Mouse (Mus musculus): ENCODE results near the gene Papola. TPM values are rescaled to one million over a fixed set of nuclear protein-coding genes. Genes with fewer than 3 reads are reported as not detected.

Papola gene
- total and polyA plus RNA-seq, 2 experiments from 2014 or later = 84.1 to 119 TPM

GRCm38 (mm10) chr12:105869696-105870095 lies 85.2 kb downstream of the Papola start:
- WGBS = 35% methylated on average over 14 of the region's 14 CpGs
- H3K36me3 ChIP-seq (ENCODE audit: insufficient read depth, low read length) = no peaks in the 10 kb centered on the region
- H3K4me2 ChIP-seq (ENCODE audit: low read depth, low read length) = no peak overlapping the region
- H3K4me3 ChIP-seq (ENCODE audit: low read length) = no peak overlapping the region
- H3K9ac ChIP-seq (replicated peaks; ENCODE audit: low read length) = no peak overlapping the region
- DNase-seq (ENCODE audit: low spot score) (no peak), ATAC-seq (no peak)
- H3K4me1 ChIP-seq (ENCODE audit: insufficient read depth, low read length) = no peaks in the 10 kb centered on the region
- no peak overlapping the region for H3K27ac ChIP-seq
- H3K9me3 ChIP-seq (ENCODE audit: low read length) = no peaks in the 10 kb centered on the region
- TF ChIP-seq CTCF (IDR thresholded peaks at IDR 0.05; ENCODE audit: low read depth) = no peak
- H3K27me3 ChIP-seq (ENCODE audit: insufficient read depth, low read length) = peaks cover 10% of the 10 kb centered on the region; the same call in 1 of the 2 replicates

GRCm38 (mm10) chr12:105873283-105873682 lies 88.8 kb downstream of the Papola start:
- H3K36me3 ChIP-seq (ENCODE audit: insufficient read depth, low read length) = no peaks in the 10 kb centered on the region
- peaks cover 10% of the 10 kb centered on the region; the same call in 1 of the 2 replicates for H3K27me3 ChIP-seq (ENCODE audit: insufficient read depth, low read length)
- no peaks in the 10 kb centered on the region for H3K9me3 ChIP-seq (ENCODE audit: low read length)
- ATAC-seq (no peak), DNase-seq (ENCODE audit: low spot score) (no peak)
- H3K9ac ChIP-seq (replicated peaks; ENCODE audit: low read length) = no peak overlapping the region
- peak; percentile 52 for TF ChIP-seq CTCF (IDR thresholded peaks at IDR 0.05; ENCODE audit: low read depth)
- no peak overlapping the region for H3K27ac ChIP-seq
- H3K4me2 ChIP-seq (ENCODE audit: low read depth, low read length) = no peak overlapping the region
- no peak overlapping the region for H3K4me3 ChIP-seq (ENCODE audit: low read length)
- no peaks in the 10 kb centered on the region for H3K4me1 ChIP-seq (ENCODE audit: insufficient read depth, low read length)
- WGBS = 53% methylated on average over 2 of the region's 2 CpGs

GRCm38 (mm10) chr12:105875112-105875511 lies 90.6 kb downstream of the Papola start:
- Histone ChIP-seq H3K27ac (no peak overlapping the region), H3K27me3 (ENCODE audit: insufficient read depth, low read length) (peaks cover 10% of the 10 kb centered on the region; the same call in 1 of the 2 replicates), H3K4me2 (ENCODE audit: low read depth, low read length) (no peak overlapping the region; the same call in 1 of the 2 replicates), H3K4me1 (ENCODE audit: insufficient read depth, low read length) (no peaks in the 10 kb centered on the region), H3K9me3 (ENCODE audit: low read length) (peaks cover 6% of the 10 kb centered on the region; the same call in 1 of the 2 replicates), H3K4me3 (ENCODE audit: low read length) (no peak overlapping the region), H3K9ac (replicated peaks; ENCODE audit: low read length) (no peak overlapping the region), H3K36me3 (ENCODE audit: insufficient read depth, low read length) (no peaks in the 10 kb centered on the region)
- 5% methylated on average over 17 of the region's 17 CpGs for WGBS
- peak; percentile 44; the same call in 1 of the 2 replicates for TF ChIP-seq CTCF (IDR thresholded peaks at IDR 0.05; ENCODE audit: low read depth)
- DNase-seq (ENCODE audit: low spot score) (peak; percentile 87), ATAC-seq (peak; percentile 92)

- DNase-seq (ENCODE audit: low spot score) = peak; percentile 68
- no peaks in the 10 kb centered on the region for H3K36me3 ChIP-seq (ENCODE audit: insufficient read depth, low read length)
- no peak for TF ChIP-seq CTCF (IDR thresholded peaks at IDR 0.05; ENCODE audit: low read depth)
- no peak for ATAC-seq
- H3K9ac ChIP-seq (replicated peaks; ENCODE audit: low read length) = no peak overlapping the region
- H3K4me2 ChIP-seq (ENCODE audit: low read depth, low read length) = no peak overlapping the region
- peaks cover 6% of the 10 kb centered on the region; the same call in 1 of the 2 replicates for H3K9me3 ChIP-seq (ENCODE audit: low read length)
- H3K27ac ChIP-seq = no peak overlapping the region
- 42% methylated on average over 11 of the region's 11 CpGs for WGBS
- H3K27me3 ChIP-seq (ENCODE audit: insufficient read depth, low read length) = peaks cover 10% of the 10 kb centered on the region; the same call in 1 of the 2 replicates
- no peak overlapping the region for H3K4me3 ChIP-seq (ENCODE audit: low read length)
- no peaks in the 10 kb centered on the region for H3K4me1 ChIP-seq (ENCODE audit: insufficient read depth, low read length)
These were observed 92.0 kb downstream of the Papola start for GRCm38 (mm10) chr12:105876521-105876920.

GRCm38 (mm10) chr12:105876931-105877330 lies 92.4 kb downstream of the Papola start:
- no peak for ATAC-seq
- no peaks in the 10 kb centered on the region for H3K4me1 ChIP-seq (ENCODE audit: insufficient read depth, low read length)
- no peak overlapping the region for H3K27ac ChIP-seq
- no peak overlapping the region for H3K4me2 ChIP-seq (ENCODE audit: low read depth, low read length)
- 42% methylated on average over 13 of the region's 13 CpGs for WGBS
- no peak for TF ChIP-seq CTCF (IDR thresholded peaks at IDR 0.05; ENCODE audit: low read depth)
- no peak overlapping the region for H3K9ac ChIP-seq (replicated peaks; ENCODE audit: low read length)
- peak; percentile 45 for DNase-seq (ENCODE audit: low spot score)
- H3K9me3 ChIP-seq (ENCODE audit: low read length) = peaks cover 6% of the 10 kb centered on the region; the same call in 1 of the 2 replicates
- H3K36me3 ChIP-seq (ENCODE audit: insufficient read depth, low read length) = no peaks in the 10 kb centered on the region
- no peak overlapping the region for H3K4me3 ChIP-seq (ENCODE audit: low read length)
- peaks cover 7% of the 10 kb centered on the region; the same call in 1 of the 2 replicates for H3K27me3 ChIP-seq (ENCODE audit: insufficient read depth, low read length)

- ATAC-seq (no peak), DNase-seq (ENCODE audit: low spot score) (no peak)
- Histone ChIP-seq H3K27ac (no peak overlapping the region), H3K4me1 (ENCODE audit: insufficient read depth, low read length) (no peaks in the 10 kb centered on the region), H3K4me3 (ENCODE audit: low read length) (no peak overlapping the region), H3K4me2 (ENCODE audit: low read depth, low read length) (no peak overlapping the region), H3K27me3 (ENCODE audit: insufficient read depth, low read length) (peaks cover 3% of the 10 kb centered on the region; the same call in 1 of the 2 replicates), H3K36me3 (ENCODE audit: insufficient read depth, low read length) (no peaks in the 10 kb centered on the region), H3K9ac (replicated peaks; ENCODE audit: low read length) (no peak overlapping the region), H3K9me3 (ENCODE audit: low read length) (peaks cover 6% of the 10 kb centered on the region; the same call in 1 of the 2 replicates)
- no peak for TF ChIP-seq CTCF (IDR thresholded peaks at IDR 0.05; ENCODE audit: low read depth)
- 76% methylated on average over 5 of the region's 5 CpGs for WGBS
These were observed 94.3 kb downstream of the Papola start for GRCm38 (mm10) chr12:105878746-105879145.

- Histone ChIP-seq H3K27me3 (ENCODE audit: insufficient read depth, low read length) (peaks cover 3% of the 10 kb centered on the region; the same call in 1 of the 2 replicates), H3K9me3 (ENCODE audit: low read length) (peaks cover 6% of the 10 kb centered on the region; the same call in 1 of the 2 replicates), H3K4me2 (ENCODE audit: low read depth, low read length) (no peak overlapping the region), H3K27ac (no peak overlapping the region), H3K4me3 (ENCODE audit: low read length) (no peak overlapping the region), H3K36me3 (ENCODE audit: insufficient read depth, low read length) (no peaks in the 10 kb centered on the region), H3K9ac (replicated peaks; ENCODE audit: low read length) (no peak overlapping the region), H3K4me1 (ENCODE audit: insufficient read depth, low read length) (no peaks in the 10 kb centered on the region)
- ATAC-seq = no peak
- DNase-seq (ENCODE audit: low spot score) = no peak
- TF ChIP-seq CTCF (IDR thresholded peaks at IDR 0.05; ENCODE audit: low read depth) = no peak
- WGBS = 80% methylated on average over 12 of the region's 12 CpGs
These were observed 99.5 kb downstream of the Papola start for GRCm38 (mm10) chr12:105883799-105884514.
